Mouse (Mus musculus): ENCODE results near the gene Lnpep. TPM values are rescaled to one million over a fixed set of nuclear protein-coding genes. Genes with fewer than 3 reads are reported as not detected.

The Lnpep gene
- polyA plus RNA-seq, 1 experiment from 2014 or later: 12.0 TPM

GRCm38 (mm10) chr17:17624421-17624956, 361 bp downstream of the Lnpep start:
- H3K4me3 ChIP-seq: peak overlapping the region; percentile 97
- H3K36me3 ChIP-seq: no peaks in the 10 kb centered on the region
- H3K9ac ChIP-seq: peak overlapping the region; percentile 94
- ATAC-seq (ENCODE audit: low FRiP score, low read depth): peak; percentile 97
- peaks cover 19% of the 10 kb centered on the region for H3K4me1 ChIP-seq
- H3K27me3 ChIP-seq: no peaks in the 10 kb centered on the region
- H3K27ac ChIP-seq: peak overlapping the region; percentile 100
- no peaks in the 10 kb centered on the region for H3K9me3 ChIP-seq
- WGBS: under 1% methylated on average over 51 of the region's 51 CpGs
- peak overlapping the region; percentile 77 for H3K4me2 ChIP-seq (replicated peaks)

GRCm38 (mm10) chr17:17623890-17624420, 895 bp downstream of the Lnpep start:
- no peak for ATAC-seq (ENCODE audit: low FRiP score, low read depth)
- Histone ChIP-seq H3K9ac (peak overlapping the region; percentile 94), H3K4me2 (replicated peaks) (peak overlapping the region; percentile 77), H3K4me3 (peak overlapping the region; percentile 97), H3K4me1 (peaks cover 22% of the 10 kb centered on the region), H3K9me3 (no peaks in the 10 kb centered on the region), H3K27me3 (no peaks in the 10 kb centered on the region), H3K36me3 (no peaks in the 10 kb centered on the region), H3K27ac (peak overlapping the region; percentile 100)
- under 1% methylated on average over 42 of the region's 42 CpGs for WGBS

GRCm38 (mm10) chr17:17623221-17623889, 1.5 kb downstream of the Lnpep start:
- H3K4me1 ChIP-seq: peaks cover 28% of the 10 kb centered on the region
- WGBS: 5% methylated on average over 7 of the region's 7 CpGs
- no peaks in the 10 kb centered on the region for H3K36me3 ChIP-seq

GRCm38 (mm10) chr17:17622576-17622975, 2.3 kb downstream of the Lnpep start:
- ATAC-seq (ENCODE audit: low FRiP score, low read depth): no peak

More at GRCm38 (mm10) chr17:17623221-17623889, 1.5 kb downstream of the Lnpep start:
- no peak for ATAC-seq (ENCODE audit: low FRiP score, low read depth)
- Histone ChIP-seq H3K27ac (peak overlapping the region; percentile 100), H3K9me3 (no peaks in the 10 kb centered on the region), H3K4me2 (replicated peaks) (peak overlapping the region; percentile 77), H3K4me3 (peak overlapping the region; percentile 97), H3K27me3 (no peaks in the 10 kb centered on the region), H3K9ac (peak overlapping the region; percentile 94)

GRCm38 (mm10) chr17:17621586-17621985, 3.3 kb downstream of the Lnpep start:
- ATAC-seq (ENCODE audit: low FRiP score, low read depth): no peak
- H3K9me3 ChIP-seq: no peaks in the 10 kb centered on the region
- WGBS: 53% methylated on average over 3 of the region's 3 CpGs
- no peaks in the 10 kb centered on the region for H3K27me3 ChIP-seq
- H3K9ac ChIP-seq: no peak overlapping the region
- no peak overlapping the region for H3K27ac ChIP-seq
- peaks cover 39% of the 10 kb centered on the region for H3K4me1 ChIP-seq
- H3K36me3 ChIP-seq: no peaks in the 10 kb centered on the region
- no peak overlapping the region for H3K4me3 ChIP-seq
- peak overlapping the region; percentile 38 for H3K4me2 ChIP-seq (replicated peaks)

More at GRCm38 (mm10) chr17:17622576-17622975, 2.3 kb downstream of the Lnpep start:
- H3K27ac ChIP-seq: no peak overlapping the region
- no peaks in the 10 kb centered on the region for H3K9me3 ChIP-seq
- H3K27me3 ChIP-seq: no peaks in the 10 kb centered on the region
- H3K4me3 ChIP-seq: no peak overlapping the region
- H3K4me1 ChIP-seq: peaks cover 35% of the 10 kb centered on the region
- H3K4me2 ChIP-seq (replicated peaks): peak overlapping the region; percentile 38
- no peak overlapping the region for H3K9ac ChIP-seq
- 95% methylated on average over 1 of the region's 1 CpGs for WGBS
- H3K36me3 ChIP-seq: no peaks in the 10 kb centered on the region

GRCm38 (mm10) chr17:17618463-17618862, 6.4 kb downstream of the Lnpep start:
- no peaks in the 10 kb centered on the region for H3K9me3 ChIP-seq
- H3K4me2 ChIP-seq (replicated peaks): peak overlapping the region; percentile 21; the same call in 1 of the 2 replicates
- H3K27me3 ChIP-seq: no peaks in the 10 kb centered on the region
- ATAC-seq (ENCODE audit: low FRiP score, low read depth): no peak
- H3K4me3 ChIP-seq: no peak overlapping the region
- no peaks in the 10 kb centered on the region for H3K36me3 ChIP-seq
- 38% methylated on average over 1 of the region's 1 CpGs for WGBS
- no peak overlapping the region for H3K9ac ChIP-seq
- H3K27ac ChIP-seq: peak overlapping the region; percentile 33; the same call in 1 of the 2 replicates
- peaks cover 39% of the 10 kb centered on the region for H3K4me1 ChIP-seq

GRCm38 (mm10) chr17:17617440-17618204, 7.2 kb downstream of the Lnpep start:
- H3K27ac ChIP-seq: no peak overlapping the region
- no peaks in the 10 kb centered on the region for H3K9me3 ChIP-seq
- peaks cover 34% of the 10 kb centered on the region for H3K4me1 ChIP-seq
- no peak overlapping the region for H3K4me2 ChIP-seq (replicated peaks)
- ATAC-seq (ENCODE audit: low FRiP score, low read depth): no peak
- no peak overlapping the region for H3K4me3 ChIP-seq
- H3K27me3 ChIP-seq: no peaks in the 10 kb centered on the region
- H3K9ac ChIP-seq: no peak overlapping the region
- no peaks in the 10 kb centered on the region for H3K36me3 ChIP-seq
- 86% methylated on average over 4 of the region's 4 CpGs for whole genome bisulfite sequencing

GRCm38 (mm10) chr17:17612336-17612735, 12.5 kb downstream of the Lnpep start:
- ATAC-seq (ENCODE audit: low FRiP score, low read depth): no peak

GRCm38 (mm10) chr17:17609523-17609922, 15.3 kb downstream of the Lnpep start:
- no peak for ATAC-seq (ENCODE audit: low FRiP score, low read depth)
- Histone ChIP-seq H3K4me2 (replicated peaks) (no peak overlapping the region), H3K36me3 (peaks cover 5% of the 10 kb centered on the region; the same call in 1 of the 2 replicates), H3K4me3 (no peak overlapping the region), H3K9ac (no peak overlapping the region), H3K27me3 (no peaks in the 10 kb centered on the region), H3K4me1 (peaks cover 13% of the 10 kb centered on the region), H3K9me3 (no peaks in the 10 kb centered on the region), H3K27ac (no peak overlapping the region)
- 64% methylated on average over 3 of the region's 3 CpGs for WGBS

More at GRCm38 (mm10) chr17:17612336-17612735, 12.5 kb downstream of the Lnpep start:
- Histone ChIP-seq H3K36me3 (peaks cover 5% of the 10 kb centered on the region; the same call in 1 of the 2 replicates), H3K4me2 (replicated peaks) (no peak overlapping the region), H3K9me3 (no peaks in the 10 kb centered on the region), H3K27ac (no peak overlapping the region), H3K9ac (no peak overlapping the region), H3K4me3 (no peak overlapping the region), H3K4me1 (peaks cover 18% of the 10 kb centered on the region), H3K27me3 (no peaks in the 10 kb centered on the region)
- WGBS: 62% methylated on average over 2 of the region's 2 CpGs

- no peak overlapping the region; the same call in 1 of the 2 replicates for H3K27ac ChIP-seq
- no peaks in the 10 kb centered on the region for H3K9me3 ChIP-seq
- H3K4me2 ChIP-seq (replicated peaks): no peak overlapping the region
- H3K36me3 ChIP-seq: peaks cover 5% of the 10 kb centered on the region; the same call in 1 of the 2 replicates
- H3K27me3 ChIP-seq: no peaks in the 10 kb centered on the region
- no peak for ATAC-seq (ENCODE audit: low FRiP score, low read depth)
- H3K4me1 ChIP-seq: peaks cover 14% of the 10 kb centered on the region
- no peak overlapping the region for H3K9ac ChIP-seq
- WGBS: 76% methylated on average over 5 of the region's 5 CpGs
- no peak overlapping the region for H3K4me3 ChIP-seq
These were observed 16.3 kb downstream of the Lnpep start for GRCm38 (mm10) chr17:17608416-17608988.

- 76% methylated on average over 2 of the region's 2 CpGs for WGBS
- H3K4me1 ChIP-seq: peaks cover 35% of the 10 kb centered on the region
These were observed 20.3 kb downstream of the Lnpep start for GRCm38 (mm10) chr17:17604554-17604953.

More at GRCm38 (mm10) chr17:17604554-17604953, 20.3 kb downstream of the Lnpep start:
- H3K27me3 ChIP-seq: no peaks in the 10 kb centered on the region
- H3K9me3 ChIP-seq: no peaks in the 10 kb centered on the region
- no peak overlapping the region for H3K4me3 ChIP-seq
- no peak overlapping the region for H3K4me2 ChIP-seq (replicated peaks)
- no peak for ATAC-seq (ENCODE audit: low FRiP score, low read depth)
- H3K9ac ChIP-seq: no peak overlapping the region
- no peaks in the 10 kb centered on the region for H3K36me3 ChIP-seq
- H3K27ac ChIP-seq: no peak overlapping the region

Data from limb, embryonic 13.5 days (tissue).